Mouse (Mus musculus) urinary bladder, postnatal 0 days (tissue): ENCODE measurements around the gene Abca2. TPM values are rescaled to one million over a fixed set of nuclear protein-coding genes. Genes with fewer than 3 reads are reported as not detected.

ENCODE experiments used
- microRNA-seq: library from miRNA; unstranded; fragments of <30 nt; microRNA quantifications from one replicate; pipeline ENCODE4, GENCODE M21; 2016
- polyA plus RNA-seq: library from polyadenylated mRNA; unstranded; fragments of >200 nt; fragmentation: Nextera tagmentation; extraction: Ambion mirVana; gene quantifications from 2 replicates; pipeline ENCODE4 v1.2.1, GENCODE M21; 2015

Abca2 gene
- 1.5 and 1.6 TPM in 2 replicates for polyA plus RNA-seq

GRCm38 (mm10) chr2:25428442-25429236, at the start of gene Abca2:
Gene Abca2, plus strand, starts transcription at chr2:25428703.

GRCm38 (mm10) chr2:25395721-25396596, 32.5 kb upstream of the Abca2 start, which contains the start of gene Entpd2:
Gene Entpd2, plus strand, starts transcription at chr2:25395874.

GRCm38 (mm10) chr2:25399051-25399450, 29.5 kb upstream of the Abca2 start, which contains the start of gene Npdc1:
Gene Npdc1, plus strand, starts transcription at chr2:25399351.

GRCm38 (mm10) chr2:25422587-25423410, 5.7 kb upstream of the Abca2 start, which contains the start of gene Fut7:
Gene Fut7, plus strand, starts transcription at chr2:25423267.

GRCm38 (mm10) chr2:25456205-25456953, 27.9 kb downstream of the Abca2 start, which contains the start of gene Clic3:
Gene Clic3, plus strand, starts transcription at chr2:25456838.

GRCm38 (mm10) chr2:25460551-25461309, 32.2 kb downstream of the Abca2 start, which contains the start of gene Paxx:
Gene Paxx, minus strand, starts transcription at chr2:25461094.

GRCm38 (mm10) chr2:25469969-25470368, 41.5 kb downstream of the Abca2 start, which contains the start of gene Ptgds:
Gene Ptgds, minus strand, starts transcription at chr2:25470046.

GRCm38 (mm10) chr2:25493476-25493961, 65.0 kb downstream of the Abca2 start, which contains the start of gene Lcn12:
Gene Lcn12, minus strand, starts transcription at chr2:25493911.

Small RNAs within 50 kb of the gene (microRNA-seq; reads per million reads assigned to microRNA genes)
- not detected for gene Mir3087

Other genes with a start within 250 kb of the Abca2 start
- 11.0 and 13.9 TPM in 2 replicates for gene Nrarp, start 247.9 kb upstream of the Abca2 start, polyA plus RNA-seq
- gene Tor4a, start 231.8 kb upstream of the Abca2 start, polyA plus RNA-seq: 11.9 and 14.0 TPM in 2 replicates
- gene Nelfb, start 217.2 kb upstream of the Abca2 start, polyA plus RNA-seq: 52.2 and 57.0 TPM in 2 replicates
- gene Stpg3, start 214.1 kb upstream of the Abca2 start, polyA plus RNA-seq: not detected in 2 replicates
- not detected in 2 replicates for gene Fam166a, start 210.0 kb upstream of the Abca2 start, polyA plus RNA-seq
- gene Tubb4b, start 204.0 kb upstream of the Abca2 start, polyA plus RNA-seq: 397 and 469 TPM in 2 replicates
- gene Slc34a3, start 194.3 kb upstream of the Abca2 start, polyA plus RNA-seq: not detected in 2 replicates
- gene Rnf224, start 191.9 kb upstream of the Abca2 start, polyA plus RNA-seq: 0.10 TPM in 1 of 2 replicates, not detected in the other
- 6.1 and 6.2 TPM in 2 replicates for gene Rnf208, start 186.4 kb upstream of the Abca2 start, polyA plus RNA-seq
- 10.0 and 10.6 TPM in 2 replicates for gene Cysrt1, start 186.3 kb upstream of the Abca2 start, polyA plus RNA-seq
- gene AL732309.1, start 181.8 kb upstream of the Abca2 start, polyA plus RNA-seq: 7.6 and 8.0 TPM in 2 replicates
- 35.6 and 37.6 TPM in 2 replicates for gene Tmem203, start 173.3 kb upstream of the Abca2 start, polyA plus RNA-seq
- 6.5 and 7.2 TPM in 2 replicates for gene Tprn, start 166.1 kb upstream of the Abca2 start, polyA plus RNA-seq
- gene Ssna1, start 156.3 kb upstream of the Abca2 start, polyA plus RNA-seq: 137 and 141 TPM in 2 replicates
- gene Anapc2, start 156.2 kb upstream of the Abca2 start, polyA plus RNA-seq: 88.7 and 91.4 TPM in 2 replicates
- not detected in 2 replicates for gene Tmem210, start 140.6 kb upstream of the Abca2 start, polyA plus RNA-seq
- gene Lrrc26, start 138.8 kb upstream of the Abca2 start, polyA plus RNA-seq: 0.97 and 0.98 TPM in 2 replicates
- 2.3 and 3.2 TPM in 2 replicates for gene Grin1, start 109.5 kb upstream of the Abca2 start, polyA plus RNA-seq
- gene Man1b1, start 96.4 kb upstream of the Abca2 start, polyA plus RNA-seq: 32.5 and 37.0 TPM in 2 replicates
- 13.1 and 14.8 TPM in 2 replicates for gene Dpp7, start 72.3 kb upstream of the Abca2 start, polyA plus RNA-seq
- gene Uap1l1, start 63.0 kb upstream of the Abca2 start, polyA plus RNA-seq: 34.1 and 37.0 TPM in 2 replicates
- 5.6 and 5.9 TPM in 2 replicates for gene Sapcd2, start 56.4 kb upstream of the Abca2 start, polyA plus RNA-seq
- 38.2 and 39.1 TPM in 2 replicates for gene Entpd2, start 32.8 kb upstream of the Abca2 start, polyA plus RNA-seq
- gene Npdc1, start 29.4 kb upstream of the Abca2 start, polyA plus RNA-seq: 58.9 and 59.9 TPM in 2 replicates
- 0.08 TPM in 1 of 2 replicates, not detected in the other for gene Fut7, start 5.4 kb upstream of the Abca2 start, polyA plus RNA-seq
- gene Clic3, start 28.1 kb downstream of the Abca2 start, polyA plus RNA-seq: 10.4 and 12.0 TPM in 2 replicates
- 34.9 and 35.2 TPM in 2 replicates for gene Paxx, start 32.4 kb downstream of the Abca2 start, polyA plus RNA-seq
- gene Ptgds, start 41.3 kb downstream of the Abca2 start, polyA plus RNA-seq: 0.47 and 0.68 TPM in 2 replicates
- not detected in 2 replicates for gene Lcn12, start 65.2 kb downstream of the Abca2 start, polyA plus RNA-seq
- gene Fbxw5, start 72.0 kb downstream of the Abca2 start, polyA plus RNA-seq: 68.9 and 70.0 TPM in 2 replicates
- gene C8g, start 73.0 kb downstream of the Abca2 start, polyA plus RNA-seq: 1.8 and 3.6 TPM in 2 replicates
- gene Traf2, start 118.2 kb downstream of the Abca2 start, polyA plus RNA-seq: 15.1 and 15.8 TPM in 2 replicates
- 285 and 297 TPM in 2 replicates for gene Edf1, start 129.1 kb downstream of the Abca2 start, polyA plus RNA-seq
- gene Mamdc4, start 146.1 kb downstream of the Abca2 start, polyA plus RNA-seq: 0.19 and 1.1 TPM in 2 replicates
- gene Phpt1, start 146.5 kb downstream of the Abca2 start, polyA plus RNA-seq: 78.4 and 95.7 TPM in 2 replicates
- 0.05 TPM in 1 of 2 replicates, not detected in the other for gene Ajm1, start 153.1 kb downstream of the Abca2 start, polyA plus RNA-seq
- 31.5 and 33.2 TPM in 2 replicates for gene Rabl6, start 179.8 kb downstream of the Abca2 start, polyA plus RNA-seq
- 0.23 and 0.37 TPM in 2 replicates for gene Ccdc183, start 189.0 kb downstream of the Abca2 start, polyA plus RNA-seq
- 61.4 and 62.3 TPM in 2 replicates for gene Tmem141, start 193.3 kb downstream of the Abca2 start, polyA plus RNA-seq
- 55.5 and 333 TPM in 2 replicates for gene Fcna, start 199.3 kb downstream of the Abca2 start, polyA plus RNA-seq
- 1.5 and 2.1 TPM in 2 replicates for gene Lcn8, start 224.4 kb downstream of the Abca2 start, polyA plus RNA-seq
- gene Lcn5, start 229.2 kb downstream of the Abca2 start, polyA plus RNA-seq: not detected in 2 replicates
- 0.34 and 0.50 TPM in 2 replicates for gene Lcn6, start 248.1 kb downstream of the Abca2 start, polyA plus RNA-seq